Mouse (Mus musculus) small intestine, adult 2 months (tissue): ENCODE measurements around the gene H2-Q10.

ENCODE experiments used
- CTCF ChIP-seq: fragments of 200-500 bp; IDR thresholded peaks from 2 replicates; pipeline ENCODE4 v1.5.1; 2012; ENCODE audit warnings: low read depth, mild to moderate bottlenecking, control low read depth, inconsistent platforms, low read length, moderate library complexity, mixed read lengths; ENCODE audit not compliant: insufficient replicate concordance, insufficient read length; ENCODE audit errors: extremely low read depth
- POLR2A ChIP-seq: fragments of 200-500 bp; IDR thresholded peaks from 2 replicates; pipeline ENCODE4 v1.6.1; 2012; ENCODE audit warnings: low read depth, mild to moderate bottlenecking, control low read depth, inconsistent platforms, low read length, moderate library complexity

DNA sequence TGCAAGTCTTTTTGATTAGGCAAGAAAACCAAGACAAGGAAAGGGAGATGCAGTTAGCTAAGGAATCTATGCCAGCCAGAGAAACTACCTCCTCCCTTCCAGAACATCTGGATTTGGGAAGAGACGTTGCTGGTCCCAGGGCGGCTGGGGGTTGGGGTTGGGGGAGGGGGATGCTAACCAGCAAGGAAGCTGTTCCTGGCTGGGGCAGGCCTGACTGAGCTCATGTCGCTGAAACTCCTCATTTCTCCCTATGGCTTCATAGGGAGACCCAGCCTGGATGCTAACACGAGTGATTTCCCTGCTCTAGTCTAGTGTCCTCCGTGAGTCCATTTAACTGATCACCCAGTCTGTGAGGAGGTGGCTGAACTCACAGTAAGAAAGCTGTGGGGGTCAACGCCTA is 32.3 kb downstream of the H2-Q10 start:
- no peak for TF ChIP-seq CTCF
- TF ChIP-seq POLR2A = no peak
